Mouse (Mus musculus) midbrain, postnatal 0 days (tissue): ENCODE measurements at regions not wholly inside any gene's neighbourhood (a gene's known extent, or its start where the extent isn't known, plus 50 kb on each side); places are given as distances from the start of the nearest gene placed in this dataset.
"Not testable (repeated sequence)": the region's sequence is repeated elsewhere in the genome, so short reads cannot be mapped to it uniquely, and the experiment has no call there.

ENCODE experiments used
- ATAC-seq: fragments of 200-750 bp; cut with Nextera tagmentation; 2 replicates; pipeline ENCODE4 v1.8.0; 2017; ENCODE audit warnings: moderate number of reproducible peaks, mild to moderate bottlenecking, moderate TSS enrichment, moderate library complexity; ENCODE audit not compliant: low FRiP score
- DNase-seq: peaks from one replicate; pipeline ENCODE4 v3.0.0-alpha.2; 2015; ENCODE audit warnings: low spot score
- H3K27ac ChIP-seq: fragments of 300-500 bp; sonication (generic); 2 replicates; pipeline ENCODE4 v1.5.1; 2014; ENCODE audit warnings: low read depth, mild to moderate bottlenecking, low read length, mixed read lengths
- H3K27me3 ChIP-seq: fragments of 300-500 bp; sonication (generic); 2 replicates; pipeline ENCODE4 v1.6.1; 2014; ENCODE audit warnings: low read length, control low read depth, mixed read lengths; ENCODE audit not compliant: insufficient read depth
- H3K36me3 ChIP-seq: fragments of 300-500 bp; sonication (generic); 2 replicates; pipeline ENCODE4 v1.6.1; 2014; ENCODE audit warnings: low read length, control low read depth, mixed read lengths; ENCODE audit not compliant: insufficient read depth
- H3K4me1 ChIP-seq: fragments of 300-500 bp; sonication (generic); 2 replicates; pipeline ENCODE4 v1.6.1; 2014; ENCODE audit warnings: mild to moderate bottlenecking, control low read depth, antibody characterized with exemption, low read length, mixed read lengths; ENCODE audit not compliant: insufficient read depth
- H3K4me2 ChIP-seq: fragments of 300-500 bp; sonication (generic); 2 replicates; pipeline ENCODE4 v1.6.1; 2014; ENCODE audit warnings: low read depth, mild to moderate bottlenecking, low read length, mixed read lengths; ENCODE audit not compliant: poor library complexity, severe bottlenecking
- H3K4me3 ChIP-seq: fragments of 300-500 bp; sonication (generic); 2 replicates; pipeline ENCODE4 v1.5.1; 2014; ENCODE audit warnings: low read depth, mild to moderate bottlenecking, low read length, moderate library complexity
- H3K9ac ChIP-seq: fragments of 300-500 bp; sonication (generic); replicated peaks from 2 replicates; pipeline ENCODE4 v1.6.1; 2014; ENCODE audit warnings: mild to moderate bottlenecking, low read length, moderate library complexity, mixed read lengths; ENCODE audit not compliant: poor library complexity, severe bottlenecking
- H3K9me3 ChIP-seq: fragments of 300-500 bp; sonication (generic); 2 replicates; pipeline ENCODE4 v1.6.1; 2016; ENCODE audit warnings: low read length, control low read depth
- CTCF ChIP-seq: IDR thresholded peaks from 2 replicates; pipeline ENCODE4 v1.5.1; 2016; ENCODE audit warnings: antibody characterized with exemption, mild to moderate bottlenecking
- WGBS: fragments of 180-500 bp; shearing (Covaris S2); extraction: QIAGEN DNeasy Blood & Tissue Kit; methylation state at CpG from one replicate; pipeline ENCODE4 v1.1.7; 2014; 5-methylcytosine and 5-hydroxymethylcytosine counted together

- DNase-seq (no peak), ATAC-seq (no peak)
- Histone ChIP-seq H3K27me3 (no peaks in the 10 kb centered on the region), H3K27ac (no peak overlapping the region), H3K36me3 (no peaks in the 10 kb centered on the region), H3K4me2 (no peak overlapping the region), H3K4me1 (no peaks in the 10 kb centered on the region), H3K4me3 (no peak overlapping the region), H3K9me3 (no peaks in the 10 kb centered on the region), H3K9ac (no peak overlapping the region)
- no peak for TF ChIP-seq CTCF
- WGBS, result 97% methylated on average over 1 of the region's 1 CpGs
Observed at GRCm38 (mm10) chr1:149289725-149290124, 671.4 kb downstream of the Pla2g4a start.

- Histone ChIP-seq H3K27me3 (no peaks in the 10 kb centered on the region), H3K36me3 (no peaks in the 10 kb centered on the region), H3K27ac (no peak overlapping the region), H3K4me3 (no peak overlapping the region), H3K4me2 (no peak overlapping the region), H3K9ac (no peak overlapping the region), H3K4me1 (no peaks in the 10 kb centered on the region), H3K9me3 (no peaks in the 10 kb centered on the region)
- 86% methylated on average over 1 of the region's 1 CpGs for WGBS
- no peak for TF ChIP-seq CTCF
- DNase-seq (no peak), ATAC-seq (no peak)
Observed at GRCm38 (mm10) chr1:149274932-149275331, 686.2 kb downstream of the Pla2g4a start.

- Histone ChIP-seq H3K9me3 (no peaks in the 10 kb centered on the region), H3K36me3 (no peaks in the 10 kb centered on the region), H3K27ac (no peak overlapping the region), H3K4me1 (no peaks in the 10 kb centered on the region), H3K9ac (no peak overlapping the region), H3K4me2 (no peak overlapping the region), H3K4me3 (no peak overlapping the region), H3K27me3 (no peaks in the 10 kb centered on the region)
- ATAC-seq, result no peak
- DNase-seq, result peak; percentile 22
- no peak for TF ChIP-seq CTCF
- WGBS, result 49% methylated on average over 3 of the region's 3 CpGs
Observed at GRCm38 (mm10) chr1:149256866-149257265, 704.2 kb downstream of the Pla2g4a start.

GRCm38 (mm10) chr1:149254141-149254540 is 706.9 kb downstream of the Pla2g4a start:
- DNase-seq, result peak; percentile 21
- H3K36me3 ChIP-seq, result no peaks in the 10 kb centered on the region
- no peaks in the 10 kb centered on the region for H3K9me3 ChIP-seq
- H3K9ac ChIP-seq, result no peak overlapping the region
- no peaks in the 10 kb centered on the region for H3K4me1 ChIP-seq
- H3K27me3 ChIP-seq, result no peaks in the 10 kb centered on the region
- H3K4me2 ChIP-seq, result no peak overlapping the region
- H3K27ac ChIP-seq, result no peak overlapping the region
- H3K4me3 ChIP-seq, result no peak overlapping the region
- no peak for ATAC-seq
- WGBS, result 49% methylated on average over 4 of the region's 4 CpGs
- peak; percentile 42 for TF ChIP-seq CTCF

- Histone ChIP-seq H3K4me2 (no peak overlapping the region), H3K4me3 (no peak overlapping the region), H3K36me3 (no peaks in the 10 kb centered on the region), H3K9ac (no peak overlapping the region), H3K9me3 (no peaks in the 10 kb centered on the region), H3K27ac (no peak overlapping the region), H3K27me3 (no peaks in the 10 kb centered on the region), H3K4me1 (no peaks in the 10 kb centered on the region)
- 78% methylated on average over 1 of the region's 1 CpGs for WGBS
- TF ChIP-seq CTCF, result no peak
- ATAC-seq, result no peak
- peak; percentile 58 for DNase-seq
Observed at GRCm38 (mm10) chr1:149238329-149239015, 722.6 kb downstream of the Pla2g4a start.

- H3K4me2 ChIP-seq, ATAC-seq, DNase-seq, H3K36me3 ChIP-seq, H3K27ac ChIP-seq, H3K9ac ChIP-seq, H3K9me3 ChIP-seq, H3K27me3 ChIP-seq, H3K4me1 ChIP-seq, H3K4me3 ChIP-seq: not testable (repeated sequence)
- WGBS, result 96% methylated on average over 1 of the region's 1 CpGs
Observed at GRCm38 (mm10) chr1:149227170-149227569, 733.9 kb downstream of the Pla2g4a start.
